Mouse (Mus musculus) lung, postnatal 0 days (tissue): ENCODE results near the gene Fbrsl1.

ENCODE experiments used
- CTCF ChIP-seq: IDR thresholded peaks from 2 replicates; pipeline ENCODE4 v1.5.1; 2016; ENCODE audit warnings: antibody characterized with exemption, mild to moderate bottlenecking
- EP300 ChIP-seq: IDR thresholded peaks from 2 replicates; pipeline ENCODE4 v1.6.1; 2016; ENCODE audit warnings: antibody characterized with exemption, mild to moderate bottlenecking, control low read depth

DNA sequence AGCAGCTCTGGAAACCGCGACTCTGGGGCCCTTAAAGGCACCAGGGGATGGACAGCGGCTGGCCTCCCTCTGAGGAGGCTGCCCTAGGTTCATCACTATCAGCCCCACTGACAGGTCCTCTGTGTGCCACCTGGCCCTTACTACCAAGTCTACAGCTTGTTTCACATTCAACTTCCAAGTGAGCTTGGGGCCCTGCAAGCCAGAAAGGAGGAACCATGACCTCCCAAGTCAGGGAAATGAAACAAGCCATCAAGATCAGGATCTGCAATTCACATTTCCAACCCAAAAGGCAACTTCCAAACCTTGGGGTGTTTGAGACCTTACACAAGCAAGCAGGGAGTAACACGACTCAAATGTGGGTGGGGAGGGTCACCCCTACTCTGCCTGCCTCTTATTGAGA, 63.0 kb downstream of the Fbrsl1 start:
- TF ChIP-seq CTCF (no peak), EP300 (no peak)
